Mouse (Mus musculus): ENCODE data around the gene Gm10663.
A peak's percentile ranks its signal among the peaks of the same experiment; 100 is the strongest.

Gm10663 gene

DNA sequence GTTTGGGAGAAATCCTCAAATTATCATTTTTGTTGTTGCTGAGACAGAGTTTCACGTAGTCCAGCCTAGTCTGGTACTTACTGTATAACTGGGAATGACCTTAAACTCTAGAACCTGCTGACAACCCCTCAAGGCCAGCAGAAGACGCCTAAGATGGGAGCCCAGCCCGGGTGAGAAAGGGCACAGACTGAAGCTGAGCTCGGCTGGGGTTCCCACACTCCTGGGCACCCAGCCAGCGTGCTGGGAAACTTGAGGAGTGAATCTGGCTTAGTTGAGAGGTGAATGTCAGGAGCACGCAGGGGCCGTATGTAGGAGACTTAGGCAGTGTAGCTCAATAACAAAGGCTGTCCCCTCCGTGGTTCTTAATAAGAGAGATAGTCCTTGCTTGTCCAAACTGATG lies 12.9 kb downstream of the Gm10663 start:
- no peak for DNase-seq (ENCODE audit: low spot score)

- DNase-seq (ENCODE audit: low spot score), result no peak
Measured at GRCm38 (mm10) chr8:65088120-65088519, 13.3 kb downstream of the Gm10663 start.

GRCm38 (mm10) chr8:65089781-65090180 lies 14.9 kb downstream of the Gm10663 start:
- DNase-seq (ENCODE audit: low spot score), result no peak

DNA sequence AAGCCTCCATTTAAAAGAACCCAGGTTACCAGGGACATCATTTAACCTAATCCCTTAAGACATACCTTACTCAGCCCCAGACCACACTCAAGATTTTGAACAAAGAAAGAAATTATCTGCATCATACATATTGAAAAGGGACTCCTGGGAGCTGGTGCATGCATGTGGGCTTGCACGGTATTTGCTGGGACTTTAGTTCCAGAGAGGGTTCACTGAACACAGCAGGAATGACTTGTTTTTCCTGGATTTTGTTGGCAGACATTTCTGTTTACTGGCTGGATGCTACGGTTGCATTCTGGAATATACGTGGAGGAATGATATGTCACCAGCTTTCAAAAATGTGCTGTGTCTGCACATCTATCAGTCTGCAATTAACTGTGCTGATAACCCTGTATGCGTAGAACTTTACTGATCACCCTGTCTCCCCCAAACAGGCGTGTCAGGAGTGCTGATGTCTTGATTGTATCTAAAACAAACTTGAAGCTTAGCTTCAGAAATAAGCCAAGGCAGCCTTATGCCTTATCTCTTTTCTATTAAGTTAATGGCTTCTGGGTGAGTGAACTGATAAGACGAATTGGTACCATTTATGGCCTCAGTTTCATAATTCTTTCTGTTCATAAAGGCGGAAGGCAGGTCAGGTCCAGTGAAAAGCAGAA lies 23.1 kb downstream of the Gm10663 start:
- DNase-seq (ENCODE audit: low spot score), result no peak

- DNase-seq (ENCODE audit: low spot score), result no peak
Measured at GRCm38 (mm10) chr8:65099735-65100134, 24.9 kb downstream of the Gm10663 start.

- no peak for DNase-seq (ENCODE audit: low spot score)
Measured at GRCm38 (mm10) chr8:65103632-65104031, 28.8 kb downstream of the Gm10663 start.

DNA sequence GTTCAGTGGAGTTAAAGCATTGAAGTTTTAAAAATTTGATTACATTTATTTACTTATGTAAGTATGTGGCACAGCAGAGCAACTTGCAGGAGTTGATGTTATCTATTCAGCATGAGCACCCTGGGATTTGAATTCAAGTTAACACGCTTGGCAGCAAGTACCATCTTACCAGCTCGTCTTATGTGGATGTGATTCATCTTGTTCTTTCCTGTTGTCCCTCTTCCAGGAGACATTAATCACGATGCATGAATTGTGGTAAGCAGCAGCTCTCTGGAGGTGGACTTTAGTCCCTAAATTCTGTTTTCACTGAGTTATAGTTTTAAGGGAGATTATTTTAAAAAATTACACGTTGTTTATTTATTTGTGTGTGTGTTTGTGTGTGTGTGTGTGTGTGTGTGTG lies 29.2 kb downstream of the Gm10663 start:
- DNase-seq (ENCODE audit: low spot score), result no peak

DNA sequence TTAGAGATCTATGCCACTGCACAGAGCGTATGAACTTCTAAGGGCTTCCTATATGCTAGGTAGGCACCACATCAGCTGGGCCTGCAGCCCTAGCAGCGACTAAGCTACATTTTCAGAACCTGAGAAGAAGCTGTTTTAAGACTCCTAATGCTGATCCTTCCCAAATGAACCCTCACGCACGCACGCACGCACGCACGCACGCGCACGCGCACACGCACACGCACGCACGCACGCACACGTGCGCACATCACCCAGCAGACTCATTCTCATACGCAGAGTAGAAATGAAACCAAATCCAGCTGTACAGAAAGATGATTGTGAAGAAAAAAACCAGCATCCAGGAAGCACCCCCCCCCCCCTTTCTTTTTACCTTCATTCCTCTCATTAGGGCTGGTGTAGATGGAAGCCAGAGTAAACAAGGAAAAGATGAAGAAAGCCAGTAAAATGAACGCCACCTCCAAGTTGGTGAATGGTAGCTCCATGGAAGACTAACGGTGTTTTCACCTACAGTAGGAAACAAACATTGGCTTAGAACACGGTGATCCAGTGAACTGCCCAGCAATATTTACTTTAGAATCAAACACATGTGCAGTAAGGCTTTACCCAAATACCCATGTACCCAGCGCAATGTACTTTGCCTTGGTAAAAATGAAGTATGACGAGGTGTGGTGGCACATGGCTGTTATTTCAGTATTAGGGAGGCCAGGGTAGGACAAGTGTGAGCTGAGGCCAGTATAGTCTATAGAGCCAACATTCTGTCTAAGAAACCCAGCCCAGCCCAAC lies 33.3 kb downstream of the Gm10663 start:
- no peak for DNase-seq (ENCODE audit: low spot score)

- DNase-seq (ENCODE audit: low spot score), result no peak
Measured at GRCm38 (mm10) chr8:65108936-65109335, 34.1 kb downstream of the Gm10663 start.

DNA sequence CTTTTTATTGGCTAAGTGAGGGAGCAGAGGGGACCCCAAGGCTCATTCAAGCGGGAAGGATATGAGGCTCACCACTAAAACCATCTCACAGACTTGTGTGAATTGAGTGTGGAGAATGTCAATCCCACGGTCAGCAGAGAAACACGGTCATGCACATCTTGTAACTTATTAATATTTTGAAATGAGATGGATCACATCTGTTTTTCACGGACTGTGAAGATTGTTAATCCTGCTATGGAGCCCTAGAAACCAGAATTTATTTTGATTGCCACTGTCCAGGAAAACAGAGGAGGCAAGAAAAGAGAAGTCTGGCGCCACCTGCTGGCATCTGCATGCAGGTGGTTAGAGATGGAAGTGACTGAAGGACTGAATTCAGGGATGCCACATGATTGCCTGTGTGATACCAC lies 35.5 kb downstream of the Gm10663 start:
- peak; percentile 51 for DNase-seq (ENCODE audit: low spot score)

GRCm38 (mm10) chr8:65112092-65112491 lies 37.3 kb downstream of the Gm10663 start:
- DNase-seq (ENCODE audit: low spot score), result no peak

GRCm38 (mm10) chr8:65126014-65126413 lies 51.2 kb downstream of the Gm10663 start:
- DNase-seq (ENCODE audit: low spot score), result no peak

- no peak for DNase-seq (ENCODE audit: low spot score)
Measured at GRCm38 (mm10) chr8:65126454-65126853, 51.6 kb downstream of the Gm10663 start.
